Mouse (Mus musculus): ENCODE data around the gene Mapt.
A peak's percentile ranks its signal among the peaks of the same experiment; 100 is the strongest.

DNA sequence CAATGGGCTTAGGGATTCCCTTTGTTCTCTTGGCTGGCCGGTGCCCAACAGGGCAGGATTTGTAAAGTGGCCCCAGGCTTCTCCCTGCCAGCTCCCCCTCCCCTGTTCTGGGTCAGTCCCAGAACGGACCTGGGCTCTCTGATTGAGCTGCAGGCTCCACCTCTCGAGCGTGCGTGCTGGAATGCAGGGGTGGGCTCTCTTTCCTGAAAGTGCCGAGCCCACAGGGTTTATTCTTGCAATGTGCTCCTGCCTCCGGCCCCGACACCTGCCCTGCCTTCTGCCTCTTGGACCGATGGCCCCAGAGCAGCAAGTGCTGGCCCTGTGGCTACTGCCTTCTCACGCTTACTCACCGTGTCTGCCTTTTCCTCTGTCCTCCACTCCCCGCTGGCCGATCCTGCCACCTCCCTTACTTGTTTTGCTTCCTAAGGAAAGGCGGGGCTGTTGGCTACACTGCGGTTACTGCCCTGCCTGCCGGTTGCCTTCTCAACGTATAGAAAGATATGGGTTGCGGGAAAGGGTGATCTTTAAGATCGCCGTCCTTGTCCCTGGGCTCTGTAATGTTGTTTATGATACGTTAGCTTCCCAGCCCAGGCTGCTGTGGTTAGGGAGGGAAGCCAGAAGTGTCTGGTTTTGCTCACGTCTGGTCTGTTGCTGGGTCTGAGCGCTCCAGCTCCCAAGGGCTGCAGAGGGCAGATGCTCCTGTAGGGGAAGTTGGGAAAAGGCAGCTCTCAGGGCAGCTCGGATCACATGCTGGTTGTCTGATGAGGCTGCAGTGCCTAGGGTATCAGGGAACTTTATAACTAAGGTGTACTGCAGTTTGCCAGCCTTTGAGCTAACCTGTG, 88.0 kb downstream of the Mapt start:
- TF ChIP-seq CTCF (IDR thresholded peaks at IDR 0.05) (peak; percentile 18; the same call in 1 of the 2 replicates), EP300 (IDR thresholded peaks at IDR 0.05; ENCODE audit: insufficient read depth, low read depth, low read length) (no peak), POLR2A (IDR thresholded peaks at IDR 0.05; ENCODE audit: insufficient read depth, low read depth, low read length) (no peak; the same call in 1 of the 2 replicates)
